Mouse (Mus musculus): ENCODE measurements at regions not wholly inside any gene's neighbourhood (a gene's known extent, or its start where the extent isn't known, plus 50 kb on each side); places are given as distances from the start of the nearest gene placed in this dataset.

DNA sequence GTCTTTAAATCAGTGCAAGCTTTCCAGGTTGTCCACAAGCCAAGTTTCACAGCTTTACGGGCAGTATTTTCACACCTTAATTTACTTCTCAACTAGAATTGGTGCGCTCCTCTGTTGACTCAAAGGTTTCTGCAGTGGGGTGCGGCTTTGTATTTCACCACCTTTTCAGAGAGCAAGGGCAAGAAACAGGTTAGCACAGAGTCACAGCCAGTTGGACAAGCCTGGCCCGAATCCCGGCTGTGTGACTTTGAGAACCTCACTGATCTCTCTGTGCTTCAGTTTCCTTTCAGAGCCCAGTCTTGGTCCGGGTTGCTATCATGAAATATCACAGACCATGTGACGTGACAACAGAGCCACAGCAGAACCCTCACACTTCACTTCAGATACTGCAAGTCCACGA lies 418.4 kb downstream of the Sox2 start:
- no peak for TF ChIP-seq POLR2A (IDR thresholded peaks at IDR 0.05; ENCODE audit: low read depth, low read length)
- TF ChIP-seq CTCF (IDR thresholded peaks at IDR 0.05; ENCODE audit: extremely low read depth, insufficient read length, insufficient replicate concordance, low read depth, low read length) = no peak
- WGBS = 70% methylated on average over 8 of the region's 8 CpGs
- Histone ChIP-seq H3K27ac (ENCODE audit: insufficient read depth, low read depth, low read length) (no peak overlapping the region), H3K27me3 (ENCODE audit: control insufficient read depth, insufficient read depth, low read length) (no peaks in the 10 kb centered on the region), H3K4me3 (ENCODE audit: low read depth, low read length) (no peak overlapping the region), H3K36me3 (ENCODE audit: control insufficient read depth, insufficient read depth, low read length) (no peaks in the 10 kb centered on the region), H3K4me1 (ENCODE audit: control insufficient read depth, insufficient read depth, insufficient read length, low read length) (no peaks in the 10 kb centered on the region)

DNA sequence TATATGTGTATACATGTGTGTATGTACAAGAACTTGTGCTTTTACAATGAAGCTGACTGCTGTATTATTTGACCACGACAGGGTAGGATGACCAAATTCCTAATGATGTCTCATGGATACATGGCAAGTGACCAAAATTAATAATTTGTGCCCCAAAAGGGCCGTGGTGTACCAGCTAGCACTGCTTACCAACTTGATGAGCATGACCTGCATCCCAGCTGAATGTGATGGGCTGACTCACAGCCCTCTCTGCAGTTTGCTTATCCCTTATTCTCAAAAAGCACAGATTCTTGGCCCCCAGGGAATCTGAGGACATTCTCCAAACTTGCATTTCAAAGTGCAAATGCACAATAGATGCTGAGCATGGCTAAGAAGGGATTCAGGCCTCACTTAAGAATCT lies 420.8 kb downstream of the Sox2 start:
- TF ChIP-seq POLR2A (IDR thresholded peaks at IDR 0.05; ENCODE audit: low read depth, low read length) (no peak), CTCF (IDR thresholded peaks at IDR 0.05; ENCODE audit: extremely low read depth, insufficient read length, insufficient replicate concordance, low read depth, low read length) (no peak)
- Histone ChIP-seq H3K27me3 (ENCODE audit: control insufficient read depth, insufficient read depth, low read length) (no peaks in the 10 kb centered on the region), H3K4me3 (ENCODE audit: low read depth, low read length) (no peak overlapping the region), H3K36me3 (ENCODE audit: control insufficient read depth, insufficient read depth, low read length) (no peaks in the 10 kb centered on the region), H3K27ac (ENCODE audit: insufficient read depth, low read depth, low read length) (no peak overlapping the region), H3K4me1 (ENCODE audit: control insufficient read depth, insufficient read depth, insufficient read length, low read length) (no peaks in the 10 kb centered on the region)
- WGBS = 49% methylated on average over 2 of the region's 2 CpGs

DNA sequence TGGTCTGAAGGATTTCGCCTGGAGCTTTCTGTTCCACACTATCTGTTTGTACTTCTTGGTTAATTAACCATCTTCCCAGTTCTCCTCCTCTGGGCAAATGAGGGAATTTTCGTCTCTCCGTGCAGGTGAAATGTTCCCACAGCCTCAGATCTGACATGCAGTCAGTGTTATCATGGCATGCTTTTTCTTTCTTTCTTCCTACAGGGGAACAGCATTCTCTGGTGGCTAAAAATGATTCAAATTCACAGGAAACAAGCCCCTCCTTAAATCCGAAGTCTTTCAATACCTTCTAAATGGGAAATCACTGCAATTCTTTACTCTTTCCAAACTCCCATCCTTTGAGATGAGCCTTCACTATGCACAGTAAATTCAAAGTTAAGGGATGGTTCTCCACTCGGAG lies 429.7 kb downstream of the Sox2 start:
- no peaks in the 10 kb centered on the region for H3K36me3 ChIP-seq (ENCODE audit: control insufficient read depth, insufficient read depth, low read length)
- no peak overlapping the region for H3K27ac ChIP-seq (ENCODE audit: insufficient read depth, low read depth, low read length)
- H3K27me3 ChIP-seq (ENCODE audit: control insufficient read depth, insufficient read depth, low read length) = no peaks in the 10 kb centered on the region
- no peaks in the 10 kb centered on the region for H3K4me1 ChIP-seq (ENCODE audit: control insufficient read depth, insufficient read depth, insufficient read length, low read length)
- WGBS = 48% methylated on average over 5 of the region's 5 CpGs
- no peak for TF ChIP-seq CTCF (IDR thresholded peaks at IDR 0.05; ENCODE audit: extremely low read depth, insufficient read length, insufficient replicate concordance, low read depth, low read length)
- TF ChIP-seq POLR2A (IDR thresholded peaks at IDR 0.05; ENCODE audit: low read depth, low read length) = no peak
- H3K4me3 ChIP-seq (ENCODE audit: low read depth, low read length) = no peak overlapping the region

DNA sequence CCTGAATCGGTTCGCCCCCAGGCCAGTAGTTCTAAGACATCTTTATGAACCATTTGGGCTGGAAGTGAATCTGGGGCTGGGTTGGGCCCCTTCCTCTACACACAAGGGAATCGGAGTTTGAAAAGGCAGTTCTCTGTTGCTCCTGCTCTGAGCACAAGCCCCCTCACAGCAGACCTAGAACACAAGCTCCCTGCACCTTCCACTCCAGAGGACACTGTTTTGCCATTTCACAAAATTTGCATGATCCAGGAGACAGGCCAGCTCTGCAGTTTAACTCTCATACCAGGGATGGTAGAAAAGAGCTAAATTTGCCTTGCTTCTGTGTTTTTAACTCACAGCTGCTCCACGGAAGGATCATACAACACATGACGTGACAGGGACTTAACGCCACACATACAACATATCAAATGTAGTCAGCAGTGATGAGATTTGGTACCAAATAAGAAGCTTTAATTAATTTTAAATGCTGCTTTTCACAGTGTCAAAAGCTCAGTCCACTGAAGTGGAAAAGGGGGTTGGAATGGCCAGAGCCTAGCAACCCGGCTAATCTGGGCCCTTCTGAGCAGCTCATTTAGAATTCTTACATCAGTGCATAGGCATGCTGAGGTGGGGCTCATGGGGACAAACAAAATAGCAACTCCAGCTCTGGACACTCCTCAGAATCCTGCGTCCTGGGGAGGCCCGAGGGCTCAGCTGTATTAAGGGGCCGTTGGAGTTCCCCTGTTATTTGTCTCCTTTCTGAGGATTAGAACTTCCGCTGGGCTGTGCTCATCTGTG lies 434.1 kb downstream of the Sox2 start:
- H3K27me3 ChIP-seq (ENCODE audit: control insufficient read depth, insufficient read depth, low read length) = no peaks in the 10 kb centered on the region
- TF ChIP-seq POLR2A (IDR thresholded peaks at IDR 0.05; ENCODE audit: low read depth, low read length) (no peak), CTCF (IDR thresholded peaks at IDR 0.05; ENCODE audit: extremely low read depth, insufficient read length, insufficient replicate concordance, low read depth, low read length) (no peak)
- no peak overlapping the region for H3K27ac ChIP-seq (ENCODE audit: insufficient read depth, low read depth, low read length)
- no peak overlapping the region for H3K4me3 ChIP-seq (ENCODE audit: low read depth, low read length)
- 70% methylated on average over 11 of the region's 11 CpGs for WGBS
- no peaks in the 10 kb centered on the region for H3K36me3 ChIP-seq (ENCODE audit: control insufficient read depth, insufficient read depth, low read length)
- no peaks in the 10 kb centered on the region for H3K4me1 ChIP-seq (ENCODE audit: control insufficient read depth, insufficient read depth, insufficient read length, low read length)

DNA sequence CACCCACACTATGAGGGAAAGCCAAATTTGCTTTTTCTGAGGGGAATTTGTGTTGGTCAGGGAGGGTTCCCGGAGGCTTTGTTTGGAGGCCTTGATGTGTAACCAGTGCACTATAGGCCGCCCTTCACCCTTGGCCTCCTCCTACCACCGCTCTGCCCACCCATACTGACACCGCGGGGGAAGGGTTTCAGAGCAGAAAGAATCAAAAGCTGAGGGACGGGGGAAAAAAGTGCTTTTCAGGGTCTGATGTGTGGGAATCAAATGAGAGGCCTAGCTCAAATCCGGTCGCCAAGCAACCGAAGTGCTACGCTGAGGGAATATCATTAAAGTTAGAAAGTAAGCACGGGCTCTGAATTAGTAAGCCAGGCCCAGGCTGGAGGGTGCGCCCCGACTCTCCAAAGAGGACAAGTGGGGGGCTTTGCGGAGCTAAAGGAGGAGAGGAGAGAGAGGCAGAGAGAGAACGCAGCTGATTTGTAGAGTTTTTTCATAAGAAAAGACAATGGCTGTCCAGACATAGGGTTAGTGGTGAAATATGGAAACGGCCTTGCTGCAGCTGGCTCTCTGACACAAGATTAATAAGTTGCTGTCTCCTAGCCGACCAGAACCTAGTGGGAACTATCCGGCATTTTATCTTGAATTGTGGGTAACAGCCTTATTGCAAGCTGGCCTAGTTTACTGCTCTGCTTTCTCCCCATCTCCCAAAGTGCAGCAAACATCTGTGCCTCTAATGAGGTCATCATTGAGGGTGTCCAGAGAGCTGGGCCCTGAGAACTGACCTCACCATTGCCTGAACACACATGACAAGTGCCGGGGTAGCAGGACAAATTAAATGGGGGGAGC lies 438.3 kb downstream of the Sox2 start:
- H3K27ac ChIP-seq (ENCODE audit: insufficient read depth, low read depth, low read length) = no peak overlapping the region
- no peaks in the 10 kb centered on the region for H3K4me1 ChIP-seq (ENCODE audit: control insufficient read depth, insufficient read depth, insufficient read length, low read length)
- H3K4me3 ChIP-seq (ENCODE audit: low read depth, low read length) = no peak overlapping the region
- whole genome bisulfite sequencing = 72% methylated on average over 19 of the region's 19 CpGs
- TF ChIP-seq POLR2A (IDR thresholded peaks at IDR 0.05; ENCODE audit: low read depth, low read length) (no peak), CTCF (IDR thresholded peaks at IDR 0.05; ENCODE audit: extremely low read depth, insufficient read length, insufficient replicate concordance, low read depth, low read length) (no peak)
- H3K27me3 ChIP-seq (ENCODE audit: control insufficient read depth, insufficient read depth, low read length) = no peaks in the 10 kb centered on the region
- H3K36me3 ChIP-seq (ENCODE audit: control insufficient read depth, insufficient read depth, low read length) = no peaks in the 10 kb centered on the region

DNA sequence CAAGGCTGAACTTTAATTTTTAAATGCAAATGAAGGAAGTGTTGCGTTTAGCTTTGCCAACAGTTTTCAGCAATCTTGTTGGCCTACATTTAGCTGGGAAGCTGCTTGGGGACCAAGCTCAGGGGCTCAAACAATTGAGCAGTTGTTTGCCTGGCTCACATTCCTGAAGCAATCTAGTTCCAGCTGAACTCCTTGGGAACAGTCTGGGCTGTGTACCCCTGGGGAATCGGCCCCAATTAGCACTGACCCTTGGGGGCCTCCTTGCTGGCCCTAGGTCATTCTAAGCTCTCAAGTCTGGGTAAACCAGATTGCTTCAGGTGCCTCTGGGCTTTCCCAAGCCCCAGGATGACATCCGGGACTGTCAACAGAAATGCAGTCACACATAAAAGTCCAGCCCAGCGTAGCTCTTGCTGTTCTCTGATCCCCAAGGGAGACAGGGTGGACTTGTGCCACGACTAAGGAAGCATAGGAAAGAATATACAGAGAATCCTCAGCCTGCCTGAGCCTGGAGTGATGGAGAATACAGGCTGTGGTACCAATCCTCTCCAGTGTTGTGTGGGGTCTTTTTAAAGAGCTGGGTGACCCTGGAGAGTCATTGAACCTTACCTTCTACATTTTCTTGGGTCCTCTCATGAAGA lies 440.4 kb downstream of the Sox2 start:
- H3K27ac ChIP-seq (ENCODE audit: insufficient read depth, low read depth, low read length) = no peak overlapping the region
- TF ChIP-seq CTCF (IDR thresholded peaks at IDR 0.05; ENCODE audit: extremely low read depth, insufficient read length, insufficient replicate concordance, low read depth, low read length) (no peak), POLR2A (IDR thresholded peaks at IDR 0.05; ENCODE audit: low read depth, low read length) (no peak)
- no peaks in the 10 kb centered on the region for H3K36me3 ChIP-seq (ENCODE audit: control insufficient read depth, insufficient read depth, low read length)
- H3K4me1 ChIP-seq (ENCODE audit: control insufficient read depth, insufficient read depth, insufficient read length, low read length) = no peaks in the 10 kb centered on the region
- no peak overlapping the region for H3K4me3 ChIP-seq (ENCODE audit: low read depth, low read length)
- H3K27me3 ChIP-seq (ENCODE audit: control insufficient read depth, insufficient read depth, low read length) = no peaks in the 10 kb centered on the region
- WGBS = 51% methylated on average over 5 of the region's 5 CpGs

DNA sequence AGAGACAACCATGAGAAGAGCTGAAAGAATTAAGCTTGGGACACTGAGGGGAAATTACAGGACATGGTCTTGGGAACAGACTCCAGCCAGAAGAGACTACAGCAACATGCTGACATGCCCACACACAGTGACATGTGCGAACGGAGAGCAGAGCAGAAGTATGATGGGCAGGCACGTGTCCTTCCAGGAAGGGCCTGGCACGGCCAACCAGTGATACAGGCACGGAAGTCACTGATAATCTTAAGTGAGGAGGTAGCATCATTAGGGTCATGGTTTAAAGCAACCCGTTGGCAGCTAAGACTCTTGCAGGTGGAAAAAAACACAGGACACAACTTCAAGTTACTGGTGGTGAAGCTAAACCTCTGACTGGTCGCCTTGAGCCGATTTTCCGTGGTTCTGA lies 442.8 kb downstream of the Sox2 start:
- WGBS = 87% methylated on average over 9 of the region's 9 CpGs
- Histone ChIP-seq H3K27me3 (ENCODE audit: control insufficient read depth, insufficient read depth, low read length) (no peaks in the 10 kb centered on the region), H3K4me1 (ENCODE audit: control insufficient read depth, insufficient read depth, insufficient read length, low read length) (no peaks in the 10 kb centered on the region), H3K4me3 (ENCODE audit: low read depth, low read length) (no peak overlapping the region), H3K27ac (ENCODE audit: insufficient read depth, low read depth, low read length) (no peak overlapping the region), H3K36me3 (ENCODE audit: control insufficient read depth, insufficient read depth, low read length) (no peaks in the 10 kb centered on the region)
- TF ChIP-seq POLR2A (IDR thresholded peaks at IDR 0.05; ENCODE audit: low read depth, low read length) = no peak
- TF ChIP-seq CTCF (IDR thresholded peaks at IDR 0.05; ENCODE audit: extremely low read depth, insufficient read length, insufficient replicate concordance, low read depth, low read length) = no peak
